9 mouse cellular contexts compared by ENCODE assay signal in genomic region chr9:46353992-46354391, GRCm38 (mm10). TPM values are rescaled to one million over a fixed set of nuclear protein-coding genes. Genes with fewer than 3 reads are reported as not detected.
DNase-seq lines count a peak whose midpoint lies in the region; ATAC-seq and TF ChIP-seq lines count a peak whose summit lies in the region.
"Had no signal": no experiment of that assay in that cellular context is flagged by ENCODE, and none has a peak within 500 bp of the region (broad histone marks: within the 10 kb centered on the region; RNA-seq: fewer than 3 reads in every experiment).

No protein-coding gene starts in this region.

- no peaks in the 10 kb centered on the region for H3K9me3 ChIP-seq in CH12.LX (replicated peaks; ENCODE audit: low read length)
- H3K9me3 ChIP-seq in liver, embryonic 14.5 days (ENCODE audit: control insufficient read depth, low read length) = no peaks in the 10 kb centered on the region
- H3K9me3 ChIP-seq: heart, embryonic 13.5 days had no signal

- no peak overlapping the region for H3K27ac ChIP-seq in CH12.LX (ENCODE audit: insufficient read depth, low read depth)
- H3K27ac ChIP-seq in cerebellum, adult 2 months (ENCODE audit: insufficient read depth, low read length) = no peak overlapping the region
- no peak overlapping the region for H3K27ac ChIP-seq in kidney, adult 2 months (ENCODE audit: insufficient read depth, low read depth, low read length)
- H3K27ac ChIP-seq in liver, embryonic 14.5 days = no peak overlapping the region
- no peak overlapping the region for H3K27ac ChIP-seq in olfactory bulb, adult 2 months (ENCODE audit: insufficient read depth, low read depth, low read length)
- H3K27ac ChIP-seq: heart, embryonic 13.5 days had no signal

- no peak for ATAC-seq in liver, embryonic 14.5 days (ENCODE audit: insufficient read depth)

- in situ Hi-C loops in CH12.LX (cut with MboI; ENCODE audit: low pct_ligation_motif_present, low pct_unique_long_range_greater_than_20kb, low sequenced_read_pairs) = no loop called here

- no peaks in the 10 kb centered on the region for H3K36me3 ChIP-seq in CH12.LX (replicated peaks in 1 of 2; ENCODE audit: control insufficient read depth in 1 of 2, insufficient read depth in 1 of 2, low read length in 1 of 2)
- H3K36me3 ChIP-seq in kidney, adult 2 months (ENCODE audit: control insufficient read depth, insufficient read depth, low read length) = no peaks in the 10 kb centered on the region
- no peaks in the 10 kb centered on the region for H3K36me3 ChIP-seq in liver, embryonic 14.5 days (replicated peaks; ENCODE audit: control insufficient read depth, insufficient read depth, low read depth)
- H3K36me3 ChIP-seq: heart, embryonic 13.5 days had no signal

- no peaks in the 10 kb centered on the region for H3K79me2 ChIP-seq in CH12.LX (replicated peaks; ENCODE audit: control insufficient read depth, extremely low read depth, insufficient read depth, poor library complexity, severe bottlenecking)

- 5% methylated on average over 3 of the region's 3 CpGs for WGBS in cerebellum, adult 2 months
- 3% methylated on average over 3 of the region's 3 CpGs for WGBS in kidney, adult 2 months
- 5% methylated on average over 3 of the region's 3 CpGs for WGBS in liver, embryonic 14.5 days (ENCODE audit: insufficient replicate concordance)
- 5% methylated on average over 3 of the region's 3 CpGs for WGBS in olfactory bulb, adult 2 months

- no peak overlapping the region for H3K4me3 ChIP-seq in CH12.LX (replicated peaks in 1 of 3; ENCODE audit: low read depth in 2 of 3, low read length in 2 of 3, poor library complexity in 1 of 3)
- no peak overlapping the region for H3K4me3 ChIP-seq in cerebellum, adult 2 months (replicated peaks; ENCODE audit: insufficient read depth, low read depth, low read length)
- no peak overlapping the region for H3K4me3 ChIP-seq in kidney, adult 2 months (ENCODE audit: insufficient read depth, low read depth, low read length)
- H3K4me3 ChIP-seq in liver, embryonic 14.5 days (ENCODE audit: insufficient read depth in 1 of 2, low read depth in 2 of 2, low read length in 2 of 2) = no peak overlapping the region
- H3K4me3 ChIP-seq in olfactory bulb, adult 2 months (ENCODE audit: insufficient read depth, low read depth, low read length) = no peak overlapping the region
- H3K4me3 ChIP-seq: heart, embryonic 13.5 days had no signal

- no peak overlapping the region for H3K4me2 ChIP-seq in CH12.LX (ENCODE audit: insufficient read depth, low read depth, poor library complexity, severe bottlenecking)
- no peak overlapping the region for H3K4me2 ChIP-seq in liver, embryonic 14.5 days (ENCODE audit: low read depth)
- H3K4me2 ChIP-seq: heart, embryonic 13.5 days had no signal

- H3K9ac ChIP-seq in CH12.LX (ENCODE audit: insufficient read depth, low read depth) = no peak overlapping the region
- H3K9ac ChIP-seq in liver, embryonic 14.5 days (replicated peaks) = no peak overlapping the region

- TF ChIP-seq POLR2A in CH12.LX (IDR thresholded peaks at IDR 0.05; ENCODE audit: low read depth, low read length) = no peak
- TF ChIP-seq POLR2A in cerebellum, adult 2 months (IDR thresholded peaks at IDR 0.05; ENCODE audit: borderline replicate concordance, insufficient read depth, low read length) = no peak
- TF ChIP-seq POLR2A in kidney, adult 2 months (IDR thresholded peaks at IDR 0.05; ENCODE audit: low read depth, low read length) = no peak
- TF ChIP-seq POLR2A in olfactory bulb, adult 2 months (IDR thresholded peaks at IDR 0.05; ENCODE audit: insufficient read depth, low read depth, low read length) = no peak

- peak; percentile 70 to 87 for TF ChIP-seq CTCF in CH12.LX (conservative IDR thresholded peaks at IDR 0.05 in 1 of 2, IDR thresholded peaks at IDR 0.05 in 1 of 2; ENCODE audit: low read depth in 2 of 2, low read length in 2 of 2)
- TF ChIP-seq CTCF in cerebellum, adult 2 months (IDR thresholded peaks at IDR 0.05; ENCODE audit: borderline replicate concordance, insufficient read depth, low read depth, low read length) = peak; percentile 70
- TF ChIP-seq CTCF in kidney, adult 2 months (conservative IDR thresholded peaks at IDR 0.05; ENCODE audit: insufficient read depth, insufficient read length, low read depth, low read length) = peak; percentile 52
- peak; percentile 74 for TF ChIP-seq CTCF in liver, embryonic 14.5 days (IDR thresholded peaks at IDR 0.05; ENCODE audit: low read depth)
- peak; percentile 23; the same call in 1 of the 2 replicates for TF ChIP-seq CTCF in olfactory bulb, adult 2 months (IDR thresholded peaks at IDR 0.05; ENCODE audit: insufficient read depth, low read depth, low read length)

- DNase-seq in 3T3-L1 (ENCODE audit: low read depth, low spot score) (peak; percentile 79), CH12.LX (ENCODE audit: extremely low read depth) (peak; percentile 70)
- DNase-seq in cerebellum, adult 2 months = peak; percentile 71 to 72
- DNase-seq in forelimb bud, embryonic 11.5 days (ENCODE audit: low read depth, low spot score) = peak; percentile 78
- DNase-seq in kidney, adult 2 months = peak; percentile 64
- DNase-seq in liver, embryonic 14.5 days (ENCODE audit: low read depth in 3 of 3, low spot score in 3 of 3) = peak; percentile 27 to 33 (median 28)
- DNase-seq in gastrocnemius, postnatal 14 days = no peak

- H3K27me3 ChIP-seq in CH12.LX (replicated peaks) = peaks cover 64% of the 10 kb centered on the region
- H3K27me3 ChIP-seq in cerebellum, adult 2 months (ENCODE audit: control insufficient read depth, insufficient read depth, low read length) = no peaks in the 10 kb centered on the region
- no peaks in the 10 kb centered on the region for H3K27me3 ChIP-seq in kidney, adult 2 months (replicated peaks; ENCODE audit: control insufficient read depth, insufficient read depth, low read length)
- peaks cover 6% of the 10 kb centered on the region for H3K27me3 ChIP-seq in liver, embryonic 14.5 days (ENCODE audit: control insufficient read depth, insufficient read depth, low read length)

- TF ChIP-seq RAD21 in CH12.LX (IDR thresholded peaks at IDR 0.05; ENCODE audit: low read depth, low read length) = peak; percentile 92

- 0 out of 4 replicates have a peak, but pooled peaks cover 0 to 2% of the 10 kb centered on the region in 2 experiments for H3K4me1 ChIP-seq in CH12.LX (ENCODE audit: control insufficient read depth in 1 of 2, insufficient read depth in 2 of 2)
- peaks cover 9% of the 10 kb centered on the region for H3K4me1 ChIP-seq in cerebellum, adult 2 months (ENCODE audit: control insufficient read depth, insufficient read depth, low read length)
- no peaks in the 10 kb centered on the region for H3K4me1 ChIP-seq in kidney, adult 2 months (ENCODE audit: control insufficient read depth, insufficient read depth, low read length)
- no peaks in the 10 kb centered on the region for H3K4me1 ChIP-seq in liver, embryonic 14.5 days (replicated peaks; ENCODE audit: control insufficient read depth in 2 of 2, insufficient read depth in 2 of 2, low read length in 1 of 2)
- peaks cover 15% of the 10 kb centered on the region for H3K4me1 ChIP-seq in olfactory bulb, adult 2 months (ENCODE audit: control insufficient read depth, insufficient read depth, low read length)

- no peak for TF ChIP-seq EP300 in CH12.LX (IDR thresholded peaks at IDR 0.05; ENCODE audit: low read length)
- no peak for TF ChIP-seq EP300 in liver, embryonic 14.5 days (IDR thresholded peaks at IDR 0.05; ENCODE audit: low read depth)

- intact Hi-C loops in gastrocnemius, postnatal 14 days (cut with DNase I; ENCODE audit: low total_unique reads) = no loop called here

- dilution Hi-C loops in CH12.LX (cut with MboI; ENCODE audit: extremely low pct_ligation_motif_present, extremely low pct_unique_long_range_greater_than_20kb, low sequenced_read_pairs) = no loop called here

TF ChIP-seq in CH12.LX, 34 proteins besides CTCF, POLR2A, EP300 and RAD21:
- TF ChIP-seq USF2 (conservative IDR thresholded peaks at IDR 0.05; ENCODE audit: low read depth, low read length) = no peak
- peak; percentile 67 for TF ChIP-seq SMC3 (IDR thresholded peaks at IDR 0.05; ENCODE audit: low read depth, low read length)
- no peak for TF ChIP-seq TBP (conservative IDR thresholded peaks at IDR 0.05; ENCODE audit: low read depth, low read length)

RNA-seq across cellular contexts. Expression of gene 4931429L15Rik, which starts 34.2 kb away (rescaled TPM):
- not detected in 2 replicates for total RNA-seq in CH12.LX (2012; rRNA removed)
- not detected in 2 replicates for total RNA-seq in CH12.LX (2014; rRNA removed)
- polyA plus RNA-seq in CH12.LX (2012; ENCODE audit: insufficient read length, low read depth) = not detected in 2 replicates
- polyA plus RNA-seq in cerebellum, adult 2 months (2012; rRNA removed) = not detected in 2 replicates
- not detected in 2 replicates for polyA plus RNA-seq in kidney, adult 2 months (2012; rRNA removed)
- not detected in 2 replicates for polyA plus RNA-seq in liver, embryonic 14.5 days (2012; rRNA removed)
- polyA plus RNA-seq in liver, embryonic 14.5 days (2014; fragmentation: Nextera tagmentation; extraction: Ambion mirVana) = not detected in 2 replicates
- polyA plus RNA-seq in olfactory bulb, adult 2 months (2012; ENCODE audit: insufficient read depth, insufficient read length, low replicate concordance, missing spikeins) = not detected in 2 replicates
- total RNA-seq in gastrocnemius, postnatal 14 days (2021) = not detected
- polyA plus RNA-seq: heart, embryonic 13.5 days had no signal

Comparison
In these comparisons a context has a peak if more than half of its experiments do, and no peak if none do; other contexts are left out.
1. CTCF ChIP-seq: peak in every context shown above with its lines; median percentile 78 in CH12.LX; 74 in liver, embryonic 14.5 days; 70 in cerebellum, adult 2 months; 52 in kidney, adult 2 months; 23 in olfactory bulb, adult 2 months.